Mouse (Mus musculus) thymus, postnatal 14 days (tissue): ENCODE data around the gene Psapl1.
A peak's percentile ranks its signal among the peaks of the same experiment; 100 is the strongest.

ENCODE experiments used
- DNase-seq: peaks from one replicate; pipeline ENCODE4 v3.0.0; 2021

The Psapl1 gene

DNA sequence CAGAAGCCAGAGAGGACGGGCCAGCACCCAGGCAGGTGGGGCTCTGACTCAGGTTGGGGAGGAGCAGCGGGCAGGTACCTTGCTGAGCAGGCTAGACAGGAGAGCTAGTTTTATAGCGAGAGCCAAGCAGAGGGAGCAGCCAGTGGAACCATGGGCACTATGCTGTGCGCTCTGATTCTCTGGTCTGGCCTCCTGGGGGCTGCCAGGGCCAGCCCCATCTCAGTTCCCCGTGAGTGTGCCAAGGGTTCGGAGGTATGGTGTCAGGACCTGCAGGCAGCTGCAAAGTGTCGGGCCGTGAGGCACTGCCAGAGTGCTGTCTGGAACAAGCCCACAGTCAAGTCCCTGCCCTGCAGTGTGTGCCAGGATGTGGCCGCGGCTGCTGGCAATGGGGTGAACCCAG lies at the start of gene Psapl1:
Gene Psapl1, plus strand, starts transcription at position 106 of the 400 bp plus-strand sequence.
- DNase-seq = peak; percentile 60

DNA sequence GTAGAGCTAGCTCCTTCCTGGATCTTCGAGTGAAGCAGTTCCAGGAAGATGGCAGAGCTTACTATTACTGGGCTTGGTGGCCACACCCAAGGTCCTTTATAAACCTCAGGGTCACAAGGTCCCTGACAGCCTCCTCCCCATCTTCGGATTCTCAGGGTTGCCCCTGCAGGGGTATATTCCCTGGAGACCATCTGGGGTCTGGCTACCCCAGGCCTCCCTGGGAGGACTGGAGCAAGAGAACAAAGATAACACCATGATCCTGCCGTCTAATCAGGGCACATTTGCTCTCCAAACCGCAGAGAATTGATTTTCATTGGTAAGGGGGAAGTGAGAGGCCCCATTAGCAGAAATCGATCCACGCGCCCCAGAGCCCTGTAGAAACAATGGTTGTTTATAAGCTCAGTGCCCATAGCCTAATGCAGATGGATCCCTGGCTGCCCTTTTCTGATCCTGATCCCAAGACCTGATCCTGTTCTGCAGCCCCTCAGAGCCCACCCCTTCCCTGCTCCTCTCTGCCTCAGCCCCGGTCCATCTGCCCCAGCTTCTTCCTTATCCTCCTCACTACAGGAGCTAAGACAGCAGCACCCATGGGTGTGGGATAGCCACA lies 48.8 kb upstream of the Psapl1 start:
- DNase-seq = no peak

GRCm38 (mm10) chr5:36165424-36166302 lies 38.2 kb upstream of the Psapl1 start:
- no peak for DNase-seq

DNA sequence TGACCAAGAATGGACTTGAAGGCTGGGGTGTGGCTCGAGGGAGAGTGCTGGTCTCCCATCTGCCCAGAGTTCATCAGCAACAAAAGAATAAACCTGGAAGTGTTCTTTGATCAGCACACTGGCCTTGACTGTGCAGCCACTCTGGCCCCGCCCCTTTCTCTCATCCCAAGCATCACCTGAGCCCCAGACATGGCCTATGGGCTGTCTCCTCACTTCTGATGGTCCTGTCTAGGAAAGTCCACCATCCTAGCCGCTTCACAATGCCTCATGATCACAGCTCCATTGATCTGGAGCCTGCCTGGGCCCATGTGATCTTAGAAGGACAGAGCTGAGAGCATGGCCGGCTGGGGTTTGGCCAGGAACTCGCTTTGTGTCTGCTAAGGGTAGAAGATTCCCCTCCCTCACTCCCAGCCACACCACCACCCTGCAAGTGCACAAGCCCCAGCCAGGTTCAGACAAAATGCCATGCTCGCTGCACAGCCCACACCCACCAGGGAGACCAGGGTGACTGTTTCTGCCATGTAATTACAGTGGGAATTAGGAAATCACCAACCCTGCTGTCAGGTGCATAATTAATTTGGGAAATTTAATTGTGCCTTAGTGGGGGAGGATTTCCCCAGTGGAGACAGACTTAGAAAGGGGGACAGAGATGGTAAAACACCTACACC lies 37.3 kb upstream of the Psapl1 start:
- DNase-seq = no peak

DNA sequence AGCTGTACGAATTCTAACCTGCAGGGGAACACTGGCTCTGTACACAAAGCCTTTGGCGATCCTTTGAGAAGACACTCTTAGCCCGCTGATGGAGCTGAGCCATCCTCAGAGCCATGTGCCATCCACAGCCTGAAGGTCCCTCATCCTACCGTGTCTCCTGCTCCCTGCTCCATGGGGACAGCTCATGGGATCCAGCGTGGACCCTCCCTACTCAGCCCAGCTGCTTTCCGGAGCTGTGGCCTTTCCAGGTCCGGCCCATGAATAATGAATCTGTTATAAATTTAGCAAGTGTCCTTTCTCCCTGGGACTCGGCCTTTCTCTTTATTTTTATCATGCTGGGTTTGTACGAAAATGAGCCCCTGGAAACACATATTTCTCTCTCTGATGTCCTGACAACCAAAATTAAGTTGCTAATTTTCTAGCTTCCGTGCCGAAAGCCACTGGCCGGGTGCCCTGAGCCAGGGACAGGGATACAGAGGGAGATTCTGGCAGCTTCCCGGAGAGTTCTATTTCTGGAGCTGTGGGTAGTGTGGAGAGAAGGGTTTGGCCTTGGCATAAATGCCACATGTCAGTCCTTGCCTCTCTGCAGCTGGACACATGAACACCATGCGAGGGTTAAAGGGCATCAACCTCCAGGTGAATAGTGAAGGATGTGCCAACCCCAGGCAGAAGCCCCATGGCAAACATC lies 34.7 kb upstream of the Psapl1 start:
- no peak for DNase-seq

DNA sequence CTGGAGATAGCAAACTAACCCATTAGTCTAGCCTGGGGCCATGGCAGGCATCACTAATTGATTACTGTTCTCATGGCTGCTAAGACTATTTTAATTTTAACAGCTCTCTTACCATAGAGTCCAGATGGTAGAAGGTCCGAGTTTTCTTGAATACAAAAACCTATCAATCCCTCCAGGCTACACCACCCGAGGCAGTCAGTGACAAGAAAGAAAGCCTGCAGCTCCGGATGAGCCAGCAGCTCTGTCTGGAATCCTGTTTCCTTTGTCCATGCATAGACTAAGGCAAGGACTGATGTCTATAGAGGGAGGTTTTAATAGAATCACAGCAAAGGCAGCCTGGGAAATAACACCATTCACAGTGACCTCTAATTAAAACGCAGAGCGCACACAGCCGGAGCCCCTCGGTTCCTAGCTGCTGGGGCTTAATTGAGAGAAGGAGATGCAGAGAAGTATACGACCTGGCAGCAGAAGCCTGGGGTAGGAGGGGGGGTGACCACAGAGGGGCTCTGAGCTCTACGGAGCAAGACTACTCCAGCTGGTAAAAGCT lies 29.2 kb upstream of the Psapl1 start:
- no peak for DNase-seq

- no peak for DNase-seq
These were observed 27.4 kb upstream of the Psapl1 start for GRCm38 (mm10) chr5:36176409-36176808.

GRCm38 (mm10) chr5:36176873-36177272 lies 26.9 kb upstream of the Psapl1 start:
- DNase-seq = no peak

GRCm38 (mm10) chr5:36178215-36178614 lies 25.6 kb upstream of the Psapl1 start:
- no peak for DNase-seq

GRCm38 (mm10) chr5:36178785-36179184 lies 25.0 kb upstream of the Psapl1 start:
- DNase-seq = no peak

- DNase-seq = no peak
These were observed 24.1 kb upstream of the Psapl1 start for GRCm38 (mm10) chr5:36179708-36180107.

- DNase-seq = no peak
These were observed 21.5 kb upstream of the Psapl1 start for GRCm38 (mm10) chr5:36182326-36182725.

DNA sequence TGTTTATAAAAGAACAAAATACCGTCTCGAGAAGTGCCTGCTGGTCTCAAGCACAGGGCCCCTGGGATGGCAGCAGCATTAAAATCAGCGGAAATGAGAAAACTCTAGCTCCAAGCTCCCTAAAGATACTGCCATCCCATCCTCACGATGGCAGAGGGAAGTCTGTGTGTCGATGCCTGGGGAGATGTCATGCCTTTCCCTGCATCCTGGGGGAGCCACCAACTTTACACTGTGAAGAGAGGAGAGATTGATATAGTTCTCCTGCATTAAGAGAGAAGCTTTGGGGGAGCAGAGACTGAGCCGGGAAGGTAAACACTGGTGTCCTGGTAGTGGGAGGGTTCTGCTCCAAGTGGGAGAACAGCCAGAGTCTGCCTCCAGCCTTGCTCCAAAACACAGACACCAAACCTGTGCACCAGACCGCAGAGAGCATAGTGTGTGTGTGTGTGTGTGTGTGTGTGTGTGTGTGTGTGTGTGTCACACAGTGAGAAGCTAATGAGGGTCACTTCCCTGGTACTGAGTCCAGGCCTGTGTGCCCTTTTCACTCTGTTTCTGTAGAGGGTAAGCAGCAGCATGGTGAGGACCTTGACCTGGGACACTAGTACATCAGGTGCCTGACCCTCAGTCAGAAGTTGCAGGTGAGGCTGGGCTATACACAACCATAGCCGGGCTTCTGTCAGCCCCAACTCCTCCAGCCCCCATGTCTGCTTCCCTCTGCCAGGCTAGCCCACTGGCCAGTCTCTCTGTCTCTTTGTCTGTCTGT lies 17.3 kb upstream of the Psapl1 start:
- no peak for DNase-seq

GRCm38 (mm10) chr5:36188310-36188709 lies 15.5 kb upstream of the Psapl1 start:
- no peak for DNase-seq

DNA sequence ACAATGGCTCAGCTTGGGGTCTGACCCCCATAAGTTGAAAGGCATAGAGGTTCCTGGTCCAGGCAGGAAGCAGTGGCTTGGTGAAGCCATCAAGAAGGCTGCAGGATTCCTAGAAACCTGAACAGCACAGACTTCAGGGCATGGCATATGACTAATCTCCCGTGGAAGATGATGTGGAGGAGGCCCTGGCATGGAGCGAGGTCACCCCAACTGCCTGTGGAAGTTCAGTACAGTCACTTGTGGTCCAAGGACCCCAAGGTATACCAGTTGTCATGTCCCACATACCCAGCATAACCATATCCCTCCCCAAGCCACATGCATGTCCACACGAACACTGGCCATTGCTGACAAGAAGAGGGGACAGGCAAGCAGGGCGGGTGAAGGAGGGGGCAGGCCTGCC lies 12.5 kb upstream of the Psapl1 start:
- no peak for DNase-seq

DNA sequence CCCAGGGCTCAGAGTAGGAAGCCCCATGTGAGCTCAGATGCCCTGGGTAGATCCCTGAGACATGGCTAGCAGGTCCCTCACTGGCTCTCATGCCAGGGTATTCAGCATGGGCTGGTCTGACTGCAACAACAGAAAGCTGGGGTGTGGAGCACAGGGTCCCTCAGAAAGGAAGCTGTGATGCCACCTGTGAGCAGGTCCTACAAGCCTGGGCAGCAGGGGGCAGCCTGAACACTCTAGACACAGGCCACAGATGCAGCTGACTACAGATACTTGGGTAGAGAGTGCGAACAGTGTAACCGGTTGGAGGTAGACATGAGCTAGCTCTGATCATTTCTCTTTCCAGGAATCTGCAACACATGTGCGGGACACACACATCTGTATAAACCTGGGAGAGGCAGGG lies 11.9 kb upstream of the Psapl1 start:
- peak; percentile 75 for DNase-seq

GRCm38 (mm10) chr5:36192677-36193076 lies 11.1 kb upstream of the Psapl1 start:
- no peak for DNase-seq

DNA sequence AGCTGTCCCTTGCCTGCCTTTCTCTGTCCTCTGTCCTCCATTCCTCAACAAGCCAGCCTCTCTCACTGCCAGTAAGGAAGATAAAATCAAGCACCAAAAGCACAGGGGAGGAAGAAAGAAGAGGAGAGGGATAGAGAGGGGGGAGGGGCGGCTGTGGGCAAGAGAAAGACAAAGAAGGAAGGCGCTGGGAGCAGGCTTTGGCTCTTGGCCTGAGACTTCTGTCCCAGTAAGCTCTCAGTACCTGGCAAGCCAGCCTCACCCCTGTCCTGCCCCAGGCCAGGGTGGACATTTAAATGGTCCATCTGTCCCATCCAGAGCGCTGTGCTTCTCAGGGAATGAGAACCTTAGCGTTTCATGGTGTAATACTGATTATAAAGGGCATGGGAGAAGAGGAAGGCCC lies 9.2 kb upstream of the Psapl1 start:
- DNase-seq = no peak

GRCm38 (mm10) chr5:36195436-36195835 lies 8.4 kb upstream of the Psapl1 start:
- no peak for DNase-seq

DNA sequence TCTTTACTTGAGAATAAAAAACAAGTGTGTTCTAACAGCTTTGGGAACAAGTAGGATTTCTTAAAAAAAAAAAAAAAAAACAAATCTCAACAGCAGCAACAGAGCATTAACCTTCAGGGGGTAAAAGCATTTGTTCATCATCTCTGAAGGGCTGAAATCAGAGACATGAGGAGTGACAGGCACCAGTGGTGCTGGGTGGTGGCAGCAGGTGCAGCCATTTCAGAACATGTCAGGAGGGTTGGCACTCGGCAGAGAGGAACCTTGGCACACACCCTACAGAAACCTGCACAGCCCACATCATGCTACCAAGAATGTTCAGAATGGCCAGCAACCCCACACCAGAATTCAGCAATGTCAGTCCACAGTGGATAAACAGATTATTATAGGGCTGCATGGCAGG lies 4.3 kb upstream of the Psapl1 start:
- DNase-seq = no peak

DNA sequence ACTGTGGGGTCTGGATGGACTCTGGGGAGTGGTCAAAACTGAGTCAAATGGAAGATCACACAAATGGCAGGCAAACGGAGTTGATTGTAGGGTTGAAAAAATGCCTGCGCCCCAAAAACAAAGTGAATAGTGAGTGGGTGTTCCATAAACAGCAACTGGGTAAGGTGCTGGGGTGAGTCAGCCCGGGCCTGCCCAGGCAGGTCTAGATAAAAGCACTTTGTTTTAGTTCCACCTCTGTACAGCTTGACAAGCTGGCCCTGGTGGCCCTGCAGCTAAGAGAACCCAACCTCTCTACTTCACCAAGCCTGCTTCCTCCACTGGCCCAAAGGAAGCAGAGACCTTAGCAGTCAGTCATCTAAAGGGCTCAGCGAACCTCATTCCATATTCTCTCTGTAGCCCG lies 1.0 kb upstream of the Psapl1 start:
- DNase-seq = no peak

DNA sequence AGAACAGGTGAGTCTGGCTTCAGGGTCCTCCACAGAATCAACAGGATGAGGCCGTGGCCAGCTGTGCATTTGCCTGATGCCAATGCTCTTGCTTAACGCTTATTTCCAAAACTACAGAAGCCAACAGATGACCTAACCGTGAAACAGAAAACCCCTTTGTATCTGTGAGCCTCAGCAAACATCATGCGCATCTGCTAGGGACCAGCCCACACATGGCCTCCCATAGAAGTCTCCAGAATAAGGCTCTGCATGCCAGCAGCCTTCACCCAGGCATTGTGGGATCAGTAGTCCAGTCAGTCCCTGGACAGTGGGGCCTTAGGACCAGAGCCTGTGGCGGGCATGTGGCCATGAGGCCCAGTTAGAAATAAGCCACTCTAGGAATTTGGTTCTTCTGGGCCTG lies 400 bp upstream of the Psapl1 start:
- DNase-seq = no peak
